Mouse (Mus musculus) bone marrow, adult 2 months (tissue): ENCODE results near the gene Trp53tg5.

Source experiments
- CTCF ChIP-seq: fragments of 200-500 bp; IDR thresholded peaks from 2 replicates; pipeline ENCODE4 v1.5.1; 2011; ENCODE audit warnings: low read length, control low read depth; ENCODE audit not compliant: control insufficient read depth, insufficient read depth
- POLR2A ChIP-seq: fragments of 200-500 bp; IDR thresholded peaks from 2 replicates; pipeline ENCODE4 v1.6.1; 2011; ENCODE audit warnings: low read depth, mild to moderate bottlenecking, control low read depth, low read length, borderline replicate concordance; ENCODE audit not compliant: control insufficient read depth

DNA sequence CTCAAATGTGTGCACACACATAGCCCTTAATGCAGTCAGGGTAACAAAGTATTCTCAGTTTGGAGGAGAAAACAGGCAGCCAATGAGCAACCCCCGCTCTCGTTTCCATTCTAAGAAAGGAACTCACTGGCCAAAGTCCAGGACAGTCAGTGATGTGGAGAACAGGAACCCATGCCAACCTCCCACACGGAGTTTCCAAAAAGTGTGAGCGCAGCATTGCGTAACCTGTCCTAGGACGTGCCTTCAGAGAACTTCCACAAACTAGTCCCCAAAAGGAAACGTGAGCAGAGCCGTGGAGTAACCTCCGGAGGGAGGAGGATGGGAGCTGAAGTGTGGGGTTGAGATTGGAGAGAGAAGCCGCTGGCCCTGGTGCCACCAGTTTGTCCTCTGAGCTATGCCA, 18.7 kb downstream of the Trp53tg5 start:
- TF ChIP-seq POLR2A (no peak), CTCF (no peak)
